In genomic region chr15:82032386-82032785, GRCm38 (mm10) we compare ENCODE assay signal across 22 mouse cellular contexts. TPM values are rescaled to one million over a fixed set of nuclear protein-coding genes. Genes with fewer than 3 reads are reported as not detected.
"Had no signal": no experiment of that assay in that cellular context is flagged by ENCODE, and none has a peak within 500 bp of the region (broad histone marks: within the 10 kb centered on the region; RNA-seq: fewer than 3 reads in every experiment).

No protein-coding gene starts in this region.

- H3K4me1 ChIP-seq: liver, embryonic 15.5 days; lung, embryonic 15.5 days; midbrain, embryonic 13.5 days; midbrain, embryonic 15.5 days; neural tube, embryonic 12.5 days; stomach, embryonic 15.5 days had no signal

- H3K4me3 ChIP-seq: liver, embryonic 13.5 days; liver, embryonic 15.5 days; lung, embryonic 15.5 days; megakaryocyte, embryonic 14.5 days; midbrain, embryonic 13.5 days; midbrain, embryonic 15.5 days; neural tube, embryonic 12.5 days; stomach, embryonic 15.5 days had no signal

- DNase-seq: liver, embryonic 13.5 days; liver, postnatal 0 days; lung, adult 2 months; lung, postnatal 14 days; lung, postnatal 36 days; right cerebral cortex, postnatal 14 days had no signal

- H3K27ac ChIP-seq: liver, embryonic 13.5 days; liver, embryonic 15.5 days; lung, embryonic 15.5 days; macrophage; midbrain, embryonic 13.5 days; midbrain, embryonic 15.5 days; neural tube, embryonic 12.5 days; stomach, embryonic 15.5 days; stomach, postnatal 0 days had no signal

- H3K27me3 ChIP-seq: liver, embryonic 13.5 days; liver, embryonic 15.5 days; lung, embryonic 15.5 days; megakaryocyte, embryonic 14.5 days; midbrain, embryonic 13.5 days; midbrain, embryonic 15.5 days; neural tube, embryonic 12.5 days; stomach, embryonic 15.5 days had no signal

RNA-seq across cellular contexts. Expression of gene 4930407I10Rik, which starts 26.6 kb away (rescaled TPM):
- polyA plus RNA-seq: liver, embryonic 11.5 days; liver, embryonic 13.5 days; liver, embryonic 15.5 days; liver, postnatal 0 days; lung, adult 2 months; lung, embryonic 15.5 days; lung, postnatal 0 days; macrophage; midbrain, embryonic 11.5 days; midbrain, embryonic 13.5 days; midbrain, embryonic 15.5 days; midbrain, postnatal 0 days; neural tube, embryonic 14.5 days; spleen, adult 2 months; stomach, embryonic 15.5 days; stomach, postnatal 0 days; urinary bladder, adult 2 months had no signal

RNA-seq across cellular contexts. Expression of gene Mei1, which starts 37.4 kb away (rescaled TPM):
- polyA plus RNA-seq: liver, embryonic 11.5 days; liver, embryonic 13.5 days; liver, embryonic 15.5 days; liver, postnatal 0 days; lung, adult 2 months; lung, postnatal 0 days; macrophage; midbrain, embryonic 11.5 days; midbrain, embryonic 15.5 days; neural tube, embryonic 14.5 days; spleen, adult 2 months; stomach, embryonic 15.5 days had no signal
